Mouse (Mus musculus): ENCODE measurements at regions not wholly inside any gene's neighbourhood (a gene's known extent, or its start where the extent isn't known, plus 50 kb on each side); places are given as distances from the start of the nearest gene placed in this dataset.

DNA sequence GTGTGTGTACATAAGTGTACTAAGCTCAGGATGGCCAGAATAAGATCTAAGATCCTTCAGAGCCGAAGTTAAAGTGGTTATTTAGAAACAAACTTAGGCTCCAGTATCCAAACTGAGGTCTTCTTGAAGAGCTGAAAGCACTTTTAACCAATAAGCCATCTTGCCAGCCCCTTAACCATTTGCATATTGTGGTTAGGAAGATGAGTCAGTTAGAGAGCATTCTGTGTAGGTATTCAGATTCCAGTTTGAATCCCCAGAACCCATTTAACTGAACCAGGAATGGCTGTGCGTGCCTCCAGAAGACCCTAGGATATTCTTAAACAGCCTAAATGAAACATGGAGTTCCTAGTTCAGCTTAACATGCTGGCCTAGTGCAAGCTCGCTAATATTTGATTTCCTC, 471.6 kb downstream of the Ptprc start:
- TF ChIP-seq ZNF384 (IDR thresholded peaks at IDR 0.05; ENCODE audit: low read depth, low read length) (no peak), ZC3H11A (IDR thresholded peaks at IDR 0.05; ENCODE audit: borderline replicate concordance, low read depth, low read length) (no peak), MAFK (IDR thresholded peaks at IDR 0.05; ENCODE audit: insufficient read depth, low read depth, low read length) (no peak), HCFC1 (IDR thresholded peaks at IDR 0.05; ENCODE audit: borderline replicate concordance, insufficient read depth, low read length) (no peak)

Measured in ES-E14 (cell line).